Mouse (Mus musculus) inflammation-experienced regulatory T-cells, adult 6 months (primary cell): Measurements from ENCODE around the gene Uhrf1bp1l. TPM values are rescaled to one million over a fixed set of nuclear protein-coding genes. Genes with fewer than 3 reads are reported as not detected.
"Not testable (repeated sequence)": the region's sequence is repeated elsewhere in the genome, so short reads cannot be mapped to it uniquely, and the experiment has no call there.

ENCODE experiments used
- ATAC-seq: one replicate; pipeline ENCODE4 v1.8.0; 2017
- polyA plus RNA-seq, 3 experiments: library from polyadenylated mRNA; unstranded; fragments of 100-300 nt; shearing (Covaris generic); gene quantifications; one replicate each; pipeline ENCODE4 v1.2.1; 2017

Uhrf1bp1l gene
- polyA plus RNA-seq: 10 to 100 TPM; 22.5 to 33.8 (median 26.2) TPM

DNA sequence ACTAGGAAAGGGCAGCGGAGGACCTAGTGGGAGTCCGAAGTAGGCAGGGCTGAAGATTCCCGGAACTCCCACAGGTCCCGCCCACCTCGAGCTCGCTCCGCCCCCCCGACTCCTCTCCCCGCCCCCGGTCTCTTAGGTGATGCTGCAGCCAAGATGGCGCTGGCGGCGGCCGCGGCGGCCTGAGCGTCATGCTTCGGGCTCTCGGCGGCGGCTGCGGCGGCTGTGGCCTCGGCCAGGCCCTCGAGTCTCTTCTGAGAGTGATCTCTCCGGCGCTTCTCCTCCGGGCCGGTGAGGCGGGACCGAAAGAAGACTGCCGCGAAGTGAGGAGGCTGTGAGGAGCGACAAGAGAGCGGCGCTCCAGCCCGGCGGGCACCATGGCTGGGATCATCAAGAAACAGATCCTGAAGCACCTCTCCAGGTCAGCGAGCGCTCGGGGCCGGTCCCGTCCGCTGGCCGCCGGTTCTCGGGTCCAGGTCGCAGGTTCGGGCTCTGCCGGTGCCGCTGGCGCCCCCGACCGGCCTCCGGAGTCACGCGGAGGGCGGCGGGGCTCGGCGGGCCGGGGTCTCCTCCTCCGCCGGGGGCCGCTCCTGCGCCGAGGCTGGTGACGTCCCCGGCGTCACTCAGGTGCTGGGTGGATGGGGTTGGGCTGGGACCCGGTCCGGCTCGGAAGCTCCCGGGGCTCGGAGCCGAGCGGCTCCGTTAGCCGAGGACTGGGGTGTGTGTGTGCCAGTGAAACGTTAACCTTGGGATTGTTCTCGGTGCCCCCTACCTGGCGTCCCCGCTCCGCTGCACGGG lies at the start of gene Uhrf1bp1l:
Gene Uhrf1bp1l, plus strand, starts transcription at position 121 of the 795 bp plus-strand sequence.
- peak; percentile 67 for ATAC-seq

DNA sequence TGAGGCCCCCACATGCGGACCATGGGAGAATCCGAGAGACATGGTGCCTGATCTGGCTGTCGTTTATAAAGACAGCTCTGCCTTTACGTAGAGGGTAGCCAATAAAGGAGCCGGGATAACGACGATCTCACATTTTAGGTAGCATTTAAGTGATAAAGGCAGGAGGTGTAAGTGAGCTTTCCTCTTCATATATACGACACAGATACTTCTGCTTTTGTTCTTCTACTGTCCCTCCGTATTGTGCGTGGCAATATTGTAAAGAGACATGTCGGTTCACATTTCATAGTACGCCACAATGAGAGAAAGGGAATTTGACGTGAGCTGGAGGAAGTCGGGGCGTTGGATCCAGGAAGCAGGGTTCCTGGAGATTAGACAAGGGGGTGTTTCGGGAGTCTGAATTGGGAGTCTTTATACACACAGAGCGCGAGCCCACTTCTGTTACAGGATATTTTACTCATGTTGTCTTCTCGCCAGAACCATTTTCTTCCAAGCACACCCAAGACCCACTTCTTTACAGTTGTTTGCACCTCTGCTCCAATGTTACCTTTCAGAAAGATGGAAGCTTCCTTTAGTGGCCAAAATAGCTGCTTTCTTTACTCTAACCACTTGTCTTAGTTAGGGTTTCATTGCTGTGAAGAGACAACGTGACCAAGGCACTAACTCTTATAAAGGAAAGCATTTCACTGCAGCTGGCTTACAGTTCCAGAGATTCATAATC lies 49.4 kb upstream of the Uhrf1bp1l start:
- no peak for ATAC-seq

DNA sequence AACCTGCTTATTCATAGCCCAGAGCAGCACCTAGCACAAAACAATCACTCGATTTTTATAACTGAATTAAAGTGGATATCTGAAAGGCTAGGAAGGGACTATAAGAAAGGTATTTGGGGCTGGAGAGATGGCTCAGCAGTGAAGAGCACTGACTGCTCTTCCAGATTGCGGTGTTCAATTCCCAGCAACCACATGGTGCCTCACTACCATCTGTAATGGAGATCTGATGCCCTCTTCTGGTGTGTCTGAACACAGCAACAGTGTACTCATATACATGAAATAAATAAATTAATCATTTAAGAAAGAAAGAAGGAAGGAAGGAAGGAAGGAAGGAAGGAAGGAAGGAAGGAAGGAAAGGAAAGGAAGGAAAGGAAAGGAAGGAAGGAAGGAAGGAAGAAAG lies 48.5 kb upstream of the Uhrf1bp1l start:
- not testable (repeated sequence) for ATAC-seq

DNA sequence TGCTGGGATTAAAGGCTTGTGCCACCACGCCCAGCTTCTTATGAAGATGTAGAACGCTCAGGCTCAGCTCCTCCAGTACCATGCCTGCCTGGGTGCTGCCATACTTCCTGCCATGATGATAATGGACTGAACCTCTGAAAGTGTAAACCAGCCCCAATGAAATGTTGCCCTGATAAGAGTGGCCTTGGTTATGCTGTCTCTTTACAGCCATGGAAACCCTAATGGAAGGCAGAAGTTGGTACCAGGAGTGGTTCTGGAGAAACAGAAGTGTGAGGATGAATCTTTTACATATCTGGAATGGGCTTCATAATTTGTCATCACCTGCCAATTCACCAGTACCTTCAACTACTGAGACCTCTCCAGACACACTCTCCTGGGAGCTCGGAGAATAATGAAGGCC lies 46.8 kb upstream of the Uhrf1bp1l start:
- ATAC-seq: no peak

DNA sequence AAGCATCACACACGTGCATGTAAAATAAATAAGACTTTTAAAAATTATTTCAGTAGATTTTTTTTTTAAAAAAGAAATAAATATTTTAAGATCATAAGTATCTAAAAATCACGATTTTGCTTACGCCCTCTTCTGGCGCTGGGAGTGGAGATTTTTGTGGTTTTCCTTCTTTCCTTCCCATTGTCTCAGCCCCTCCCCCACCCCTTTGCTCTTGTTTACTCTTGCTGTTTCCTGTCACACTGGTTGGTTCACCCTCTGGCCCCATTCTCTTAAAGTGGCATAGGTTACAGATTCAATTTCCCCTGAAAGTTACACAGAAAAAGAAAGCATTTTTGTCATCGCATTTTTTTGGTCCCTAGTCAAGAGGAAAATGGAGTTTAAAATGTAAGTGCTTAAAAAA lies 41.7 kb upstream of the Uhrf1bp1l start:
- ATAC-seq: peak; percentile 87

DNA sequence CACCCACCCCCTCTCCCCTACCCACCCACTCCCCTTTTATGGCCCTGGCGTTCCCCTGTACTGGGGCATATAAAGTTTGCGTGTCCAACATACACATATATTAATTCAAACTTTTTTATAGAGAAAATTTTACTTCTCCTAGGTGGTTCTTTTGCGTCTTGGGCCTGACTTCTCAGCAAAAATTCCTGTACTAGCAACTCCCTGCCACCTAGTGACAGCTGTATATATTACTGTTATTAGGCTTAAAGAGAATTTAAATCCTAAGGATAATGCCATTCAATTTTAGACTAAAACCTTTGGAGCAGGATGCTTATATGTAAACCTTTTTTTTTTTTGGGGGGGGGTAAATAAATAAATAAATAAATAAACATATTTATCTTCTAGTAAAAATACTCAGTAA lies 37.4 kb upstream of the Uhrf1bp1l start:
- no peak for ATAC-seq

DNA sequence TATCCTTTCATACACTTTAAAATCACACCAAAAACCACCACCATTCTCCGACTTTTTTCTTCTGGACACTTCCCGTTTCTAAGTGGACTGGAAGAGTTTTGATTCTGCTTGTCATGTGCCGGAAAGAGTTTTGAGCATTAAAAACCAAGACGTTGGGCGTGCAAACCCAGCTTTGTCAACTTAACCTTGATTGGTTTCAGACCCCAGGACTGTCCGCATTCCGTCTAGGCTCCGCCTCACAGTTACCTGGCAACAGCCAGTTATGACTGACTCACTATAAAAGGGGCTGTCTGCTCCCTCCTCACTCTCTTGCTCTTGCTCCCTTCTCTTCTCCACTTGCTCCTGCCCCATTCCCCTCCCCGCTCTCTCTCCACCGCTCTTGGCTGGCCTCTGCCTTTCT lies 36.1 kb upstream of the Uhrf1bp1l start:
- ATAC-seq: no peak

DNA sequence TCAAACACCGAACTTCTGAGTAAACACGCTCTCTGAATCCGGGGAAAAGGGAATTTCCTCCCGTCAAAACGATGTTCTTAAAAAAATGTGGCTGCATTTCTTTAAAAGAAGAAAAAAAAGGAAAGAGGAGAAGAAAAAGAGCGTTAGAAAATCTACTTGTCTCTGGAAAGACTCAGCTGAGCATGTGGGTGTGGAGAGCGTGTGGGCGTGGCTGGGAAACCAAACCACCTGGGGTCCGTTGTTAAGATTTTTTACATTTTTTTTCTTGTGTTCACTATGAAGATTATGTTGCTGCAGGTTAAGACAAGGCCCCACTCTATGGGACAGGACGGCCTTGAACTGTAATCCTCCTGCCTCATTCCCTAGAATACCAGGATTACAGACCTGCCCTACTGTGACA lies 29.9 kb upstream of the Uhrf1bp1l start:
- ATAC-seq: no peak

DNA sequence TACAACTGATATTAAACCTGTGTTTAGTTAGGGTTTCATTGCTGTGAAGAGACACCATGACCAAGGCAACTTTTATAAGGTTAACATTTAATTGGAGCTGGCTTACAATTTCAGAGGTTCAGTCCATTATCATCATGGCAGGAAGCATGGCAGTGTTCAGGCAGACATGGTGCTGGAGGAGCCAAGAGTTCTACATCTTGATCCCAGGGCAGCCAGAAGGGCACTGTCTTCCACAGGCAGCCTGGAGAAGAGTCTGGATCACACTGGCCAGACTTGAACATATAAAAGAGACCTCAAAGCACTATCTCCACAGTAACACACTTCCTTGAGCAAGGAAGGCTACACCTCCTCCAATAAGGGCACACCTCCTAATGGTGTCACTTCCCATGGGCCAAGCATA lies 24.5 kb upstream of the Uhrf1bp1l start:
- ATAC-seq: no peak

DNA sequence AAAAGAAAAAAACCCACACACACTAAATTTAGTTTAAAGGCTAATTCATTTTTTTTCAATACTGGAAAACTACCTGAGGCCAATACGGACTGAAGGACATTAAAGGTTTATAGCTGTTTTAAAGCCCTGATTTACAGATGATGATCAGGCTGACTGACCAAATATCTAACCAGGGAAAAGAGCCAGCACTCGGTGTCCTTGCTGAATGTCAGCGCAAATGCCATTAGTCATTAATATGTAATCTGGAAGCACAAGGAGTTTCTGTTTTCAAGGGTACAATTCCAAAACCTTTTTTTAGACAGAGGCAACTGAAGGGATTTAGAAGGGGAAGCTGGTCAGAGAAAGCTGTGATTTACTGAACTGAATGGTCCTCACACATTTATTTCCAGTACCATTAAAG lies 24.0 kb upstream of the Uhrf1bp1l start:
- no peak for ATAC-seq

DNA sequence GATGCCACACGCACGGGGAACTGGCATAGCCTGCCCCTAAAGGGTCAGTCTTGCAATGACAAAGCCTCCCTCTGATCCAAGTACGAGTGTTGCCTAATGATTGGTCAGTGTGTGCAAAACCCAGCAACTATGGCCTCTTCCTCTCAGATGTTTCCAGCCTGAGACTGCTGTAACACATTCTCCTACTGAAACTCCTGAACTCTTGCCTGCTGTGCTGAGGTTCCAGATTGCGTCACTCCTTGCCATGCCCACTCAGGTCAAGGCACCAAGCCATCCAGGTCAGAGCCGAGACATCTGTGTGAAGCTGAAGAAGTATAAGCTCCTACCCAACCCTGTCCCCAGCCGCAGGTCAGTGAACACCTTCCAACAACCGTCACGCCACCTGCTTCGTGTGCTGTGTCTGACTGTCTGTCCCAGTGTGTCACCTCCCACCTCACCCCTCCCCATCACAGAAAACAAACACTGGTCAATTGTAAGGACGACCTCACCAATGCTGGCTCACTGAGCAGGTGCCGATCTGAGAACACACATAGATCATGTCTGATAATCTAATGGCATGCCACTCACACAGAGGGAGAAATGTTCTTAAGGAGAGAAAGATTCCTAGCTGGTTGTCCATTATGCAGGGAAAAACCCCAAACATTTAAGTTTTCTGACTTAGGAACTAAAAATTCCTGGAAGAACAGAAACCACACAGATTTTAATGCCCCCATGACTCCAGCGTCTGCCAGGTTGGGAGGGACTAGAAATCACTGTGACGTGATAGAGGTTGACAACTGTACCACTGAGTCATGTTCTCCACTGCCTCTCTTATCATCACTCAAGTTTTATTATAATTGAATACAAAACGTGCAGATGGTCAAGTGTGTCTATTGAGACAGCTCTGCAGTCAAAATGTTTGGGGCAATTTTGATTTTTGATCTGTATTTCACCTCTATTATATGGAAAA lies 22.3 kb upstream of the Uhrf1bp1l start:
- ATAC-seq: no peak

DNA sequence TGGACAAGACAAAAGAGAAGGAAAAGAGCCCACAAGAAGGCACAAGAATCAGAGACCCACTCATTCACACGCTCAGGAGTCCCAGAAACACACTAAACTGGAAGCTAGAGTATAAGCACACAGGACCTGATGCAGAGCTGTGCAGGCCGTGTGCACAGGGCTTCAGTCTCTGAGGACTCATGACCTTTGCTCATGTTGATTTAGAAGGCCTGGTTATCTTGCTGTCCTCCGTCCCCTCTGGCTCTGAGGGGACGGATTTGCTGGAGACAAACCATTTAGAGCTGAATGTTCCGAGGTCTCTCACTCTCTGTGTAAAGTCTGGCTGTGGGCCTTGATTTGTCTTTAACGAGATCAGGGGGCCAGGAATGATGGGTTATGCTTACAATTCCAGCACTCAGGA lies 14.4 kb upstream of the Uhrf1bp1l start:
- ATAC-seq: no peak

DNA sequence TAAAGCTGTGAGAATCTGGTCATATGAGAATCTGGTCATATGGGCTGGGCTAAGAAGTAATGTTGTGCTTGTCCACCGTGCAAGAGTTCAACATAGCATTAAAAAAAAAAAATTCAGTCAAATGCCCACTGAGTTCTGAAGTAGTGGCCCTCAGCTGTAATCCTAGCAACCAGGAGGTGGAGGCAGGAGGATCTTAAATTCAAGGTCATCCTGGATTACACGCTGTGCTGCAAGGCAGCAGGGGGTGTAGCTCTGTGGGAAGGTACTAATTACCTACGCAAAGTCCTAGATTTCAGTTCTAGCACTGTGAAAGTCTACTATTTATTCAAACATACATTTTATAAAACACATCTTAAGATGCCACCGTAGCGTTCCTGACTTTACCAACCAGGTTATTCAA lies 13.4 kb upstream of the Uhrf1bp1l start:
- ATAC-seq: no peak

DNA sequence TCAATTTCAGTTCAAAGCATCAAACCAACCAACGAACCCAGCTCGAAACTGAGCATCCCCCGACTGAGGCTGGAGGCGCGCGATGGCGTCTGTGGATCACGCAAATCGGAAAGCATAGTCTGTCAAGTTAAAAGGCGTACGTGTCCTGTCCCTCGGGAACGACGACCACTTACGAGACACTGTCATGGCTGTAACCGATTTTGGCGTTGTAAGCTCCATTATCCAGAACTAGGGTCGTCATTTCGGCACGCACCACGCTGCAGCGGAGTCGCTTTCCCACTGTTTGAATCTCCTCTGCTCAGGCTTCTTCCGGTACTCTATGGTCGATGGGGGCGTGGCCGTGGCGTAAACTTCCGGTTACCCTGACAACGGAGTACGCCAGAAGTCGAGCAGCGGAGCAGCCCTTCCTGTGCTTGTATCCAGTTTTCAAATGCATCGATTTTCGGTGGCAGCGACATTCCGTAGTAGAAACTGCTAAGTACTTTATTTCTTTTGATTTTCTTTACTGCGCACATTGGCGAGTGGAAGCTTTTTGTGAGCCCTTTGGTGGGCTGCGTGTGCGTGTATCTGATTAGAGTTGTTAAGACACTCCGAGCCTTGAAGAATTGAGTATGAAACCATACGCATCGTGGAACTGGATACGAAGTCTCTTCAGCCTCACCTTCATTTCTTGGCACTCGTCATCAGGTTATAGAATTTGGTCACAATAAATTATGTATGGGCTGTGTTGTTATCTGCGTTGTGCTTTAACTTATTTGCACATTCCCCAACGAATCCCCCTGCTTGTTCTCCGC lies 12.6 kb upstream of the Uhrf1bp1l start, which contains the start of gene Actr6:
Gene Actr6, minus strand, starts transcription at position 295 of the 794 bp plus-strand sequence.
- peak; percentile 100 for ATAC-seq

DNA sequence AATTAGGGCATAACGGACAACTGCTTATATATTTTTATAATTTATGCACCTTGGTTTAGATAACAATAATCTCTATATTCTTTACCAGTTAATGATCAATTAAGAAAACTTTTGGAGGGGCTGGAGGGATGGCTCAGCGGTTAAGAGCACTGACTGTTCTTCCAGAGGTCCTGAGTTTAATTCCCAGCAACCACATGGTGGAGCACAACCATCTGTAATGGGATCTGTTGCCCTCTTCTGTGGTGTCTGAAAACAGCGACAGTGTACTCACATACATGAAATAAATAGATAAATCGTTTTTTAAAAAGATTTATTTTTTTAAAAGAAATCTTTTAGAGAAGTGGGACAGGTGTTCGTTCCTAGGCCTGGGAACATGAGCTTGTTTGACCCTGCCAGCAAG lies 7.7 kb upstream of the Uhrf1bp1l start:
- no peak for ATAC-seq

DNA sequence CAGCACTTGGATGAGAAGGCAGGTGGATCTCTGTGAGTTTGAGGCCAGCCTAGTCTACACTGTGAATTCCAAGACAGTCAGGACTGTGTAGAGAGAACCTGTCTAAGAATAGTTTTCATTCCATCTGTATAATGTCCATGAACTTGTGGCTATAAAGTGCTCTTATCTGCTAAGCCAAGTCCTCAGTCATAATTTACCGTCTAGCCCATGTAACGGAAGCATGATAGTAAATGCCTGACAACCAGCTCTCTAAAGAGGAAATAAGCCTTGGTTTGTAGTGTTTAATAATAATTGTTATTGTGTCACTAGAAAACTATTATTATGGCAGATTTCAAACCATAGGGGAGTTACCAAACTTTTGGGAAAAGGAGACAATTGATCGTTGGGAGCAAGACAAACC lies 6.9 kb upstream of the Uhrf1bp1l start:
- ATAC-seq: no peak

DNA sequence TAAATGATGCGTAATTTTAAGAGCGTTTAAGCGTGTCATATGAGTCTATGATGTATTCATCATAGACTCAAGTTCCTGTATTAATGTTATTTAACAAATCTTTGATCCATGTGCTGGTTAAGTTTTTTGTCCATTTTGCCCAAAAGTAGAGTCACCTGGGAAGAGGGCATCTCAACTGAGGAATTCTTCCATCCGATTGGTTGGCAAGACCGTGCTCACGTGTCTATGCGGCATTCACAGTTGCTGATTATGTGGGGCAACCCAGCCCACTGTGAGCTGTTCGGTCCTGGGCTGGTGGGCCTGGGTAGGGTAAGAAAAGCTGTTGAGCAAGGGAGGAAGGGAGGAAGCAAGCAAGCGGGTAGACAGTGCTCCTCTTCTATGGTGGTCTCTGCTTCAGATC lies 6.4 kb upstream of the Uhrf1bp1l start:
- ATAC-seq: no peak

DNA sequence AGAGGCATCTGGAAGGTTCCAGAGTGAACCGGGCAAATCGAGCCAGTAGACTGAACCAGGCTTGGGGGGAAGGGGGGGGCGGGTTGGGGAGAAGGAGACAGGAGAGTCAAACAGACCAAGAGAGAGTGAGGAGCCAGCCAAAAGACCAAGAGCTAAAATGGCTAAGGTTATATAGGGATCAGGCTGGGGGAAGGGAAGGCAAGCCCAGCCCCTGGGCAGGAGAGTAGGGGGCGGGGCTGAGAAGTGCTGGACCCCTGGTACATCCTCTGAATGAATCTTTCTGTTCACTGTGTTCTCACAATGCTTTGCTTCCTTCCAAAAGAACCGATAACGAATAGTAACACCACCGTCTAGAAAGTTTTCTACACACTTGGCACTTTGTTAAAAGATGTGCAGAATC lies 5.1 kb upstream of the Uhrf1bp1l start:
- ATAC-seq: no peak

DNA sequence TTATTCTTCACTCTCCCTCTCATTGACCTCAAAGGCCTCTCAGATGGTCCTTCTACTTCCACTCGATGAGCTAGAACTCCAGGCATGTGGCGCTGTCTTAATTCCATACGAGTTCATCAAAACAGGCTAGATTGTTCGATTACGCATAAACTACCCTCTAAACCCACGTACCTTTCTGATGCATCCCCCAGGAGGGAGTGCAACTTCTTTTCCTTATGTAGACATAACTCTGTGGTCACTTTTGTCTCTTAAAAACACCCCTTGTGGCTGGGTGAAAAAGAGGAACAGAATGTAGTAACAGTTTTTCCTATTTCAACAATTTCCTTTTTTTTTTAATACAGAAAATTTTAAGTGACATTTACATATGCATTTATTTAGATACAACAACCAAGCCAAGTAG lies 3.8 kb upstream of the Uhrf1bp1l start:
- ATAC-seq: no peak

DNA sequence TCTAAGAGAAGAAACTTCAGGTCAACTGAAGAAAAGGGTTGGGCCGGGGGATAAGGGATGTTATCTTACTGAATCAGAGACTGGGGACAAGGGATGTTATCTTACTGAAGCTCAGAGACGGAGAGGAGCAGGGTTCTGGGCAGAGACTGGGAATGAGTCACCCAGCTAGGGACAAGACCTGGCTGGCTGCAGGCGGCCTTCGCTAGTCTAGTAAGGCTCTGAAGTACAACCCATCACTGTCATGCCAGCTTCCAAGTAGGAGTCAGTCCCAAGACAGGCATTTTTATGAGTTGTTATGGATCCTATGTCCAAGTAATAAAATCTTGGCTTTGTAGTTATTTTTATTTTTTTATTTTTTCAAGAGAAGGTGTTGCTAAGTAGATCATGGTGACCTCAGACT lies 1.5 kb upstream of the Uhrf1bp1l start:
- no peak for ATAC-seq

DNA sequence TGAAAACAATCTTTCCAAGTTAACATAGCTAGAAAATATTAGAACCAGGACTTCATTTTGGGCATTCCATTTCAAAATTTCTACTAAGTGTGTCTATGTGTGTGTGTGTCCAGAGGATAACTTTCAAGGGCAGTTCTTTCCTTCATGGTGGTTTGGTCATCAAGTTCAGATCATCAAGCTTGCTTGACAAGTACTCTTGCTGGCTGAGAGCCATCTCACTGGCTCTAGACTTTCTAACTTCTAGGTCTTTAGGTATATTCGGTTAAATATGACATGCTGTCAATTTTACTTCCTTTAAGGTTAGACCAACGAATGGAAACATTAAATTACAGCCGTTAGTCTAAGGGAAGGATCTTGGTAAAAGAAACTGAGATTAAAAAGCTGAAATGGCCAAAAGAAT lies 450 bp upstream of the Uhrf1bp1l start:
- no peak for ATAC-seq

DNA sequence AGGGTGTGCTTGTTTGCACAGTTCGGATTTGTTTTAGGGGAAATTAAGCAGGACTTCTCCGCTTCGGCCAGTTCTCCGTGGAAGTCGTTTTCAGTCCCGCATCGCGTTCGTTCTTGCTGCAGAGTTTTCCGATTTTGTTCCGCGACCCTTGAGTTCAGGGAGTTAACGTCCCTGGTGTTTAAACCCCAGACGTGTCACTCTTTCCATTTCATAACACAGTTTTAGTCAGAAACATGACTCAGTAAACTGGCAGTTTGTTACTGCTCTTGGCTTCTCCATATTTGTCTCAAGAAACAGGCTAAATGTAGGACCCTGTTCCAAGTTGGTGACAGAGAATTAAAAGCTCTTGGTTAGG lies 852 bp downstream of the Uhrf1bp1l start:
- ATAC-seq: peak; percentile 11
